In the genomic region with DNA sequence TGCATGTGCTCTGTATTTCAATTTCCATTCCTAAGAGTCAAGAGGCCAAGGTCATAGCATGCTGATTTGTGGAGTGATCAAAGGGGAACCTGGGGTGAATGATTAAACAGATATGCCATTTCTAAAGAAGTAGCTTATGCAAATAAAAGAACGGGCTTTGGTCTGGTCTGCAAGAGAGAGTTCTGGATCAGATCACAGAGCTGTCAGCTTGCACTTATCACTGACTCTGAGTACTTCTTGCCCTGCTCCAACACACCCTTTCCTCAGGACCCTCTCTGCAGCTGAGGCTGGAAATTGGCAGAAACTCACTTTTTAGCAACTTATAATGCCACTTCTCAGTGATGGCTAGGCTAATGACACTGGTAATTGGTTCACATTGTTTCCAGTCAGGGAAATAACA, we compare ENCODE assay signal across 14 mouse cellular contexts.
DNase-seq lines count a peak whose midpoint lies in the region; ATAC-seq and TF ChIP-seq lines count a peak whose summit lies in the region.
"Had no signal": no experiment of that assay in that cellular context is flagged by ENCODE, and none has a peak within 500 bp of the region (broad histone marks: within the 10 kb centered on the region; RNA-seq: fewer than 3 reads in every experiment).

No protein-coding gene starts in this region.

- H3K27me3 ChIP-seq in kidney, adult 2 months (replicated peaks; ENCODE audit: control insufficient read depth, insufficient read depth, low read length): no peaks in the 10 kb centered on the region
- H3K27me3 ChIP-seq in liver, embryonic 11.5 days (replicated peaks; ENCODE audit: control insufficient read depth, insufficient read depth, low read length): no peaks in the 10 kb centered on the region
- H3K27me3 ChIP-seq: limb, embryonic 13.5 days; midbrain, embryonic 12.5 days had no signal

- no peaks in the 10 kb centered on the region for H3K4me1 ChIP-seq in kidney, adult 2 months (ENCODE audit: control insufficient read depth, insufficient read depth, low read length)
- no peaks in the 10 kb centered on the region for H3K4me1 ChIP-seq in liver, embryonic 11.5 days (replicated peaks; ENCODE audit: control insufficient read depth, insufficient read depth, low read length)
- H3K4me1 ChIP-seq: embryonic facial prominence, embryonic 10.5 days had no signal

- 13% methylated on average over 1 of the region's 1 CpGs for WGBS in kidney, adult 2 months
- 30% methylated on average over 1 of the region's 1 CpGs for WGBS in liver, embryonic 11.5 days

- H3K4me2 ChIP-seq in liver, embryonic 11.5 days: no peak overlapping the region
- H3K4me2 ChIP-seq: limb, embryonic 13.5 days; midbrain, embryonic 12.5 days had no signal

- no peak for TF ChIP-seq CTCF in kidney, adult 2 months (conservative IDR thresholded peaks at IDR 0.05; ENCODE audit: insufficient read depth, insufficient read length, low read depth, low read length)

- peak; percentile 40 for DNase-seq in kidney, adult 2 months
- DNase-seq in kidney, postnatal 4 days: no peak
- peak; percentile 26 for DNase-seq in Muller cell, postnatal 12 days (ENCODE audit: inconsistent ontology term)
- peak; percentile 7 for DNase-seq in embryo, embryonic 11 days
- no peak for DNase-seq in liver, embryonic 11.5 days (ENCODE audit: low spot score)
- no peak for DNase-seq in layer of hippocampus, adult 9-10 months (ENCODE audit: low spot score)
- DNase-seq in layer of hippocampus, adult 11-12 months (ENCODE audit: low spot score): no peak
- DNase-seq in adrenal gland, adult 8-10 months: no peak
- DNase-seq: cerebellum, adult 8-10 months; gastrocnemius, postnatal 10 days had no signal

- no peaks in the 10 kb centered on the region for H3K36me3 ChIP-seq in kidney, adult 2 months (ENCODE audit: control insufficient read depth, insufficient read depth, low read length)
- no peaks in the 10 kb centered on the region for H3K36me3 ChIP-seq in liver, embryonic 11.5 days (ENCODE audit: control insufficient read depth, insufficient read depth, low read length)
- H3K36me3 ChIP-seq: embryonic facial prominence, embryonic 10.5 days; limb, embryonic 13.5 days; midbrain, embryonic 12.5 days had no signal

- no peak overlapping the region for H3K9ac ChIP-seq in liver, embryonic 11.5 days (ENCODE audit: low read depth, low read length)
- H3K9ac ChIP-seq: limb, embryonic 13.5 days; midbrain, embryonic 12.5 days had no signal

- no peak overlapping the region for H3K4me3 ChIP-seq in kidney, adult 2 months (ENCODE audit: insufficient read depth, low read depth, low read length)
- no peak overlapping the region for H3K4me3 ChIP-seq in liver, embryonic 11.5 days (ENCODE audit: low read depth, low read length)
- H3K4me3 ChIP-seq: embryonic facial prominence, embryonic 10.5 days; limb, embryonic 13.5 days; midbrain, embryonic 12.5 days had no signal

- H3K9me3 ChIP-seq in liver, embryonic 11.5 days (ENCODE audit: control insufficient read depth, low read length): no peaks in the 10 kb centered on the region
- H3K9me3 ChIP-seq: embryonic facial prominence, embryonic 10.5 days; limb, embryonic 13.5 days; midbrain, embryonic 12.5 days had no signal

- TF ChIP-seq POLR2A in kidney, adult 2 months (IDR thresholded peaks at IDR 0.05; ENCODE audit: low read depth, low read length): no peak

- ATAC-seq in liver, embryonic 11.5 days (replicated peaks; ENCODE audit: low FRiP score): peak; percentile 63
- ATAC-seq: activated CD4-positive, CD25-positive, alpha-beta regulatory T cell, adult 4 months had no signal

- H3K27ac ChIP-seq in kidney, adult 2 months (ENCODE audit: insufficient read depth, low read depth, low read length): no peak overlapping the region
- no peak overlapping the region for H3K27ac ChIP-seq in liver, embryonic 11.5 days (ENCODE audit: low read depth, low read length)
- H3K27ac ChIP-seq: embryonic facial prominence, embryonic 10.5 days; limb, embryonic 13.5 days; midbrain, embryonic 12.5 days had no signal

Comparison
In these comparisons a context has a peak if more than half of its experiments do, and no peak if none do; other contexts are left out.
1. DNase-seq: peak in kidney, adult 2 months (single experiment), Muller cell, postnatal 12 days (single experiment) and embryo, embryonic 11 days (single experiment); none in kidney, postnatal 4 days (0 of 2), liver, embryonic 11.5 days (single experiment), layer of hippocampus, adult 9-10 months (single experiment), layer of hippocampus, adult 11-12 months (single experiment) and adrenal gland, adult 8-10 months (single experiment).